Mouse (Mus musculus): ENCODE measurements around the gene Katna1. TPM values are rescaled to one million over a fixed set of nuclear protein-coding genes. Genes with fewer than 3 reads are reported as not detected.

The Katna1 gene
- polyA plus RNA-seq (2015; fragmentation: Nextera tagmentation; extraction: Ambion mirVana), result 57.5 and 58.7 TPM in 2 replicates

DNA sequence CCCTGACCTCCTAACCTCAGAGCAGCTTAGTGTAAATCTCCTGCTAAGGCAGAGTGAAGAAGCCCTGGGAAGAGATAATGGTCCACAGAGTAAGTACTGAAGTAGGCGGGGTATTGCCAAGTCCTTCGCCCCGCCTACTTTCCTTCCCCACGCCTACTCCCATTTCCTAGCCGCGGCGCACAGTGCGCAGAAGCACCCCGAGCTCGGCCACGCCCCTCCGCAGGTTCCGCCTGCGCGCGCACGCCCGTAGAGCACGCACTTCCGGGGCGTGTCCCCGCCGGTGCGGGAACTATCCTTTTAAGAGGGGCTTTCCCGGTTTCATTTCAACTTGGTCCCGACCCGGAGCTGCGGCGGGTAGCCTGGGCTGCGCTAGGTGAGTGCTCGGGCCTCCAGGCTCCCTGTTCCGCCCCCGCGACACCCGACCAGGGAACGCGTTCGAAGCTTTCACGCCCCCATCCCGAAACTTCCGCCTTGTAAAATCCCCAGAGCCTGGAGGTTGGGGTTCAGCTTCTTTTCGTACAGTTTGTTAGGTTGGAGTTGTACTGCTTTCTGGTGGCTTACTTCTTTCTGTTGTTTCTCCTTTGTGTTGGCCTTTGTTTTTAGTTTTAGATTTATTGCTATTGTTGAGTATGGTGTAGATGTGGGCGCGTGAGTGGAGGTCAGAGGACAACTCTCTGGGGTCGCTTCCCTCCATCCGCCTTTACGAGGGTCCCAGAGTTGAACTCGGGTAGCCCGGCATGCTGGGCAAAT is at the start of gene Katna1:
Gene Katna1 (plus strand): TSS at position 250 of the 750 bp plus-strand sequence.
- H3K9ac ChIP-seq (replicated peaks; ENCODE audit: low read length), result peak within 1 kb of the TSS; percentile 81
- H3K9me3 ChIP-seq (ENCODE audit: low read length), result no peaks in the 10 kb centered on the region
- peak within 1 kb of the TSS; percentile 82 for H3K27ac ChIP-seq (ENCODE audit: low read length)
- no peaks in the 10 kb centered on the region for H3K27me3 ChIP-seq (ENCODE audit: insufficient read depth, low read length)
- no peaks in the 10 kb centered on the region for H3K36me3 ChIP-seq (ENCODE audit: insufficient read depth, low read length)
- H3K4me2 ChIP-seq (replicated peaks; ENCODE audit: low read depth, low read length), result peak within 1 kb of the TSS; percentile 89
- ATAC-seq (ENCODE audit: low FRiP score, low TSS enrichment), result peak; percentile 98
- peaks cover 7% of the 10 kb centered on the region; the same call in 1 of the 2 replicates for H3K4me1 ChIP-seq (ENCODE audit: insufficient read depth, low read length)
- 0% methylated on average over 49 of the region's 49 CpGs for WGBS
- peak within 1 kb of the TSS; percentile 96 for H3K4me3 ChIP-seq (ENCODE audit: low read length)

DNA sequence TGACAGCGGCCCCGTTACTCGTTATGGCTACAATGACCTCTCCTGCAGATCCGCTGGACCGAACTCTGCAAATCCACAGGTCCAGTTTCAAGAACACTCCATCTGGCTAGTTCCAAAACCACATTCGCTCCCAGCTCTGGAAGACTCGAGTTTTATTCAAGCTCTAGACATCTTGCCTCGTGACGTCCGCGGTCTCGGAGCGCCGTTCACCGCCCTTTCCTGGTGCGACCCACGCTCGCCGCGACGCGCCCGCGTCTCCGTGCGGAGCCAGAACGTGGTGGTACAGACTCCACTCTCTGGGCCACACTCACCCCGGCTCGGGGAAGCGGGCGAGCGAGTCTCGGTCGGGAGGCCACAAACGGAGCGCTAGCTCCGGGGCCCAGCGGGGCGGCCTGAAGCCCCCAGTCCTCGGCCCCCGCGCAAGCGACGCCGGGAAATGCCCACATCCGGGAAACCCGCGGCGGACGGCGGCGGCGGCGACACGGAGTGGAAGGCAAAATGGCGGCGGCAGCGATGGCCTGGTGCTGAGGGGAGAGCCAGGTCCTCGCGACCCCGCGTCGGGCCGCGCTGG is 45.0 kb upstream of the Katna1 start, which contains the start of the genes Pcmt1 and Lats1:
Gene Pcmt1 (minus strand): TSS at position 406 of the 571 bp plus-strand sequence.
Gene Lats1 (plus strand): TSS at position 484 of the 571 bp plus-strand sequence.
- peaks cover 34% of the 10 kb centered on the region for H3K36me3 ChIP-seq (ENCODE audit: insufficient read depth, low read length)
- WGBS, result under 1% methylated on average over 53 of the region's 65 CpGs
- H3K27me3 ChIP-seq (ENCODE audit: insufficient read depth, low read length), result no peaks in the 10 kb centered on the region
- H3K9ac ChIP-seq (replicated peaks; ENCODE audit: low read length), result peak within 1 kb of the TSS; percentile 100
- peaks cover 31% of the 10 kb centered on the region for H3K4me1 ChIP-seq (ENCODE audit: insufficient read depth, low read length)
- H3K27ac ChIP-seq (ENCODE audit: low read length), result peak within 1 kb of the TSS; percentile 98
- H3K9me3 ChIP-seq (ENCODE audit: low read length), result no peaks in the 10 kb centered on the region
- peak within 1 kb of the TSS; percentile 87 for H3K4me2 ChIP-seq (replicated peaks; ENCODE audit: low read depth, low read length)
- peak within 1 kb of the TSS; percentile 95 for H3K4me3 ChIP-seq (ENCODE audit: low read length)
- peak; percentile 90 for ATAC-seq (ENCODE audit: low FRiP score, low TSS enrichment)

DNA sequence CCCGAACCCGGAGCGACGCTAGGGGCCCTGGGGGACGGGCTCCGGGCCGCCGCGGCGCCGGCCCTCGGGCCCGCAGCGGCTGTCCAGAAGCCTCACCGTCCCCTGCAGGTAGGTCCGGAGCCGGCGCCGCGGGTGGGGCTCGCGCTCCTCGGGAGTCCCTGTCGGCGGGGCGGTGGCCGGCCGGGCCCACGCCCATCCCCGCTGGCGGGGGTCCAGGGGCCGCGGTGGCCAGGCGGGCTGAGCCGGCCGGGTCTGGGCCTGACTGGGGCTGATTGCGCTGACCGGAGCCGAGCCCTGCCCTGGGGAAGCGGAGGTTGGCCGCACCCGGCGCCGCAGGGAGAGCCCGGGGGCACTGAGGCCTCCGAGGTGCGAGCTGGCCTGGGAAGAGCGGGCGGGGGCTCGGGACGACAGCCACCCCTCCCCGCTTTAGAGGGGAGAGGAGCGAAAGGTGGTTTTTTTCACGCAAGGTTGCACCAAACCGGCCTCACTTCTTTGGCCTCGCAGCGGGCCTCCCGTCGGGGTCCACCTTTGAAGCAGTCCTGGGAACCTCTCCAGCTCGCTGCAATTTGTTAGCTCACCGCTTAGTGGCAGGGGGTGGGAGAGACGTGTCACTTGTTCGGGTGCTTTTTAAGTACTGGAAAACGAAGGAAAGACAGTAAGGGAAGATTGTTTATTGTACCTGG is 44.3 kb upstream of the Katna1 start:
- Histone ChIP-seq H3K9ac (replicated peaks; ENCODE audit: low read length) (peak overlapping the region; percentile 100), H3K4me1 (ENCODE audit: insufficient read depth, low read length) (peaks cover 31% of the 10 kb centered on the region), H3K9me3 (ENCODE audit: low read length) (no peaks in the 10 kb centered on the region), H3K36me3 (ENCODE audit: insufficient read depth, low read length) (peaks cover 28% of the 10 kb centered on the region), H3K4me2 (replicated peaks; ENCODE audit: low read depth, low read length) (peak overlapping the region; percentile 87), H3K27me3 (ENCODE audit: insufficient read depth, low read length) (no peaks in the 10 kb centered on the region), H3K27ac (ENCODE audit: low read length) (peak overlapping the region; percentile 98), H3K4me3 (ENCODE audit: low read length) (peak overlapping the region; percentile 95)
- peak; percentile 94 for ATAC-seq (ENCODE audit: low FRiP score, low TSS enrichment)
- 0% methylated on average over 53 of the region's 64 CpGs for WGBS

DNA sequence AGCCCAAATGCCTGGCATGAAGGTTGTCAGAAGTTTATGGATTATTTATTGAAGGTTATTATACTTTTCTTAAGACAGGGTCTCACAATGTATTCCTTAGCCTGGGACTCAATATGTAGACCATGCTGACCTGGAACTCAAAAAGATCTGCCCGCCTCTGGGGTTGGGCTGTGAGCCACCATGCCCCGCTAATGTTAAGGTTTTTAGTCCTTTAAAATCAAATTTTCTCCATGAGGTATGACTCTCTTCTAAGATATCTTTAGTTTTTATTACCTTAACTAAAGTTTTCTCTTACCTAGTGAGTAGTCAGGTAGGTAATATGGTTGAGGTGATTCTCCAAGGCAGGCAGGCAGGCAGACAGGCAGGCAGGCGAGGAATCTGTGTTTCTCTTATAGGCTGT is 43.6 kb upstream of the Katna1 start:
- 46% methylated on average over 3 of the region's 3 CpGs for WGBS
- Histone ChIP-seq H3K4me3 (ENCODE audit: low read length) (peak overlapping the region; percentile 95), H3K27ac (ENCODE audit: low read length) (no peak overlapping the region), H3K9ac (replicated peaks; ENCODE audit: low read length) (peak overlapping the region; percentile 100), H3K36me3 (ENCODE audit: insufficient read depth, low read length) (peaks cover 21% of the 10 kb centered on the region), H3K4me2 (replicated peaks; ENCODE audit: low read depth, low read length) (peak overlapping the region; percentile 87), H3K9me3 (ENCODE audit: low read length) (no peaks in the 10 kb centered on the region), H3K4me1 (ENCODE audit: insufficient read depth, low read length) (peaks cover 31% of the 10 kb centered on the region), H3K27me3 (ENCODE audit: insufficient read depth, low read length) (no peaks in the 10 kb centered on the region)
- ATAC-seq (ENCODE audit: low FRiP score, low TSS enrichment), result no peak

DNA sequence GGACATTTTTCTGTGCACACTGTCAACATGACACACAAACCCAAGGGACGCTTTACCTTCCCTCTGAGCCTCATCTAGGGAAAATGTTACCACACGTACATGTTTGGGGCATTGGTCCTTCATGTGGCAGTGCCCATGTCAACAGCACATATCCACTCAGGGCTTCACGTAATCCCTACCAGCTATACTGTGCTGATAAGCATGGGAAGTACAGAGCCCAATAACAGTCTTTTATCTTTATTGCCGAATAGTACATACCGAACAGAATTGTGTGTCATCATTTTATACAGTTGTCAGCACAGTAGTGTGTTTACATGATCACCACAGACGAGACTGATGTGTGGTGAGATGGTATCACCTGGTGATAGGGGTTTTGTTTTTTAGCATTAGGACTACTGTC is 38.9 kb upstream of the Katna1 start:
- Histone ChIP-seq H3K27me3 (ENCODE audit: insufficient read depth, low read length) (no peaks in the 10 kb centered on the region), H3K36me3 (ENCODE audit: insufficient read depth, low read length) (peaks cover 8% of the 10 kb centered on the region), H3K27ac (ENCODE audit: low read length) (no peak overlapping the region), H3K4me3 (ENCODE audit: low read length) (no peak overlapping the region), H3K9me3 (ENCODE audit: low read length) (no peaks in the 10 kb centered on the region), H3K9ac (replicated peaks; ENCODE audit: low read length) (no peak overlapping the region), H3K4me1 (ENCODE audit: insufficient read depth, low read length) (peaks cover 18% of the 10 kb centered on the region), H3K4me2 (replicated peaks; ENCODE audit: low read depth, low read length) (no peak overlapping the region)
- ATAC-seq (ENCODE audit: low FRiP score, low TSS enrichment), result no peak
- WGBS, result 91% methylated on average over 6 of the region's 6 CpGs

DNA sequence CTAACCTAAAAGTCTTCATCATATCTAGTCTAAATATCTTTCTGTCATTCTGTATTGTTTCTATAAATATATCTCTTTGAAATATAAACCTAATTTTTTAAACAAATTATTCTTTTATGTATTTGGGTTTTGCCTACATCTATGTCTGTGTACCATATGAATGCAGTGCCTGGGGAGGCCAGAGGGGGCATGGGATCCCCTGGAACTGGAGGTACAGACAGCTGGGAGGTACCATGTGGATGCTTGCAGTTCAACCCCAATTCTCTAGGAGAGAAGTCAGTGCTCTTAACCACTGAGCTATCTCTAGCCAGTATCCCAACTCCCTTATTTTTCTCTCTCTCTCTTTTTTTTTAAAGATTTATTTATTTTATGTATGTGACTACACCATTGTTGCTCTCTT is 30.5 kb upstream of the Katna1 start:
- Histone ChIP-seq H3K4me3 (ENCODE audit: low read length) (no peak overlapping the region), H3K9ac (replicated peaks; ENCODE audit: low read length) (no peak overlapping the region), H3K4me1 (ENCODE audit: insufficient read depth, low read length) (no peaks in the 10 kb centered on the region), H3K4me2 (replicated peaks; ENCODE audit: low read depth, low read length) (no peak overlapping the region), H3K9me3 (ENCODE audit: low read length) (no peaks in the 10 kb centered on the region), H3K27me3 (ENCODE audit: insufficient read depth, low read length) (no peaks in the 10 kb centered on the region), H3K36me3 (ENCODE audit: insufficient read depth, low read length) (peaks cover 64% of the 10 kb centered on the region), H3K27ac (ENCODE audit: low read length) (no peak overlapping the region)
- no peak for ATAC-seq (ENCODE audit: low FRiP score, low TSS enrichment)

DNA sequence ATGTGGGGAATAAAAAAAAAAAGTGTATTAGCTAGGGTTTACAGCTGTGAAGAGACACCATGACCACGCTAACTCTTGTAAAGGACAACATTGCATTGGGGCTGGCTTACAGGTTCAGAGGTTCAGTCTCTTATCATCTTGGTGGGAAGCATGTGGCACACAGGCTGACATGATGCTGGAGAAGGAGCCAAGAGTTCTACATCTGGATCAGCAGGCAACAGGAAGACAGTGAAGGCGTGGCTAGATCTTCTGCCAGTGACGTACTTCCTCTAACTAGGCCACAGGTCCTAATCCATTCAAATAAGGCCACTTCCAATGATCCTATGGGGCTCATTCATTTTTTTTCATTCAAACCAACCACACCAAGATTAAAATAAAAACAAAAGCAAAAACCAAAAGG is 25.7 kb upstream of the Katna1 start:
- Histone ChIP-seq H3K9ac (replicated peaks; ENCODE audit: low read length) (no peak overlapping the region), H3K4me1 (ENCODE audit: insufficient read depth, low read length) (no peaks in the 10 kb centered on the region), H3K4me2 (replicated peaks; ENCODE audit: low read depth, low read length) (no peak overlapping the region), H3K36me3 (ENCODE audit: insufficient read depth, low read length) (peaks cover 72% of the 10 kb centered on the region), H3K27me3 (ENCODE audit: insufficient read depth, low read length) (no peaks in the 10 kb centered on the region), H3K4me3 (ENCODE audit: low read length) (no peak overlapping the region), H3K9me3 (ENCODE audit: low read length) (no peaks in the 10 kb centered on the region), H3K27ac (ENCODE audit: low read length) (no peak overlapping the region)
- WGBS, result 85% methylated on average over 3 of the region's 3 CpGs
- no peak for ATAC-seq (ENCODE audit: low FRiP score, low TSS enrichment)

DNA sequence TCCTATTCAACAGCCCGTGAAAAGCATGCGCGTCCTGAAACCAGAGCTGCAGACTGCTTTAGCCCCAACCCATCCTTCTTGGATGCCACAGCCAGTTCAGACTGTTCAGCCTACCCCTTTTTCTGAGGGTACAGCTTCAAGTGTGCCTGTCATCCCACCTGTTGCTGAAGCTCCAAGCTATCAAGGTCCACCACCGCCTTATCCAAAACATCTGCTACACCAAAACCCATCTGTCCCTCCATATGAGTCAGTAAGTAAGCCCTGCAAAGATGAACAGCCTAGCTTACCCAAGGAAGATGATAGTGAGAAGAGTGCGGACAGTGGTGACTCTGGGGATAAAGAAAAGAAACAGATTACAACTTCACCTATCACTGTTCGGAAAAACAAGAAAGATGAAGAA is 23.2 kb upstream of the Katna1 start:
- Histone ChIP-seq H3K9me3 (ENCODE audit: low read length) (no peaks in the 10 kb centered on the region), H3K4me2 (replicated peaks; ENCODE audit: low read depth, low read length) (no peak overlapping the region), H3K4me3 (ENCODE audit: low read length) (no peak overlapping the region), H3K9ac (replicated peaks; ENCODE audit: low read length) (no peak overlapping the region), H3K27me3 (ENCODE audit: insufficient read depth, low read length) (no peaks in the 10 kb centered on the region), H3K4me1 (ENCODE audit: insufficient read depth, low read length) (no peaks in the 10 kb centered on the region), H3K36me3 (ENCODE audit: insufficient read depth, low read length) (peaks cover 79% of the 10 kb centered on the region), H3K27ac (ENCODE audit: low read length) (no peak overlapping the region)
- no peak for ATAC-seq (ENCODE audit: low FRiP score, low TSS enrichment)
- 87% methylated on average over 6 of the region's 6 CpGs for WGBS

DNA sequence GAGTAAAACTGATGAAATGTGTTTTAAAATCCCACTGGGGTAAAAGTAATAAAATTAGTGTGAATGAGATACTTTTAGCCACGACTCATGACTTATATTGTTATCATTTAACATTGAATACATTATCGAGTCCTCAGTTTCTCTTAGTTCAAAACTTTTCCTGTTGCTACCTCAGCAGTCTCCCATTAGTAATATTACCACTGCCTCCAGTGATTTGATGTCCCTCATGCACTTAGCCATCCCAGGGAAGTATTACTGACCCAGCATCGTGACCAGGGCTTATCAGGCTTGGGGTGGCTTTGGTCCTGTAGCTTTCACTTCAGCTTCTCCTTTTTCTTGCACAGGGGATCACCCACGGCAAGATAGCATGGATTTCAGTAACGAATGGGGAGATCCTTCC is 15.7 kb upstream of the Katna1 start:
- ATAC-seq (ENCODE audit: low FRiP score, low TSS enrichment), result no peak
- no peak overlapping the region for H3K27ac ChIP-seq (ENCODE audit: low read length)
- no peak overlapping the region for H3K4me2 ChIP-seq (replicated peaks; ENCODE audit: low read depth, low read length)
- H3K9ac ChIP-seq (replicated peaks; ENCODE audit: low read length), result no peak overlapping the region
- H3K27me3 ChIP-seq (ENCODE audit: insufficient read depth, low read length), result no peaks in the 10 kb centered on the region
- H3K36me3 ChIP-seq (ENCODE audit: insufficient read depth, low read length), result peaks cover 59% of the 10 kb centered on the region
- no peak overlapping the region for H3K4me3 ChIP-seq (ENCODE audit: low read length)
- H3K9me3 ChIP-seq (ENCODE audit: low read length), result no peaks in the 10 kb centered on the region
- no peaks in the 10 kb centered on the region for H3K4me1 ChIP-seq (ENCODE audit: insufficient read depth, low read length)
- 89% methylated on average over 5 of the region's 5 CpGs for WGBS

Data from kidney, embryonic 16.5 days (tissue).